Mouse (Mus musculus) lung, embryonic 14.5 days (tissue): ENCODE data around the gene Gm20388. TPM values are rescaled to one million over a fixed set of nuclear protein-coding genes. Genes with fewer than 3 reads are reported as not detected.

ENCODE experiments used
- ATAC-seq: fragments of 200-750 bp; cut with Nextera tagmentation; 2 replicates; pipeline ENCODE4 v1.8.0; 2017; ENCODE audit warnings: mild to moderate bottlenecking, moderate TSS enrichment, moderate library complexity; ENCODE audit not compliant: insufficient read depth
- DNase-seq: peaks from one replicate; pipeline ENCODE4 v3.0.0-alpha.2; 2015
- H3K27ac ChIP-seq: fragments of 300-500 bp; sonication (generic); 2 replicates; pipeline ENCODE4 v1.5.1; 2014; ENCODE audit warnings: low read depth, mild to moderate bottlenecking, moderate library complexity
- H3K27me3 ChIP-seq: fragments of 300-500 bp; sonication (generic); 2 replicates; pipeline ENCODE4 v1.6.1; 2014; ENCODE audit warnings: low read length, control low read depth; ENCODE audit not compliant: insufficient read depth
- H3K36me3 ChIP-seq: fragments of 300-500 bp; sonication (generic); 2 replicates; pipeline ENCODE4 v1.6.1; 2014; ENCODE audit warnings: control low read depth; ENCODE audit not compliant: insufficient read depth
- H3K4me1 ChIP-seq: fragments of 300-500 bp; sonication (generic); 2 replicates; pipeline ENCODE4 v1.6.1; 2014; ENCODE audit warnings: antibody characterized with exemption, control low read depth; ENCODE audit not compliant: insufficient read depth
- H3K4me2 ChIP-seq: fragments of 300-500 bp; sonication (generic); 2 replicates; pipeline ENCODE4 v1.6.1; 2014; ENCODE audit warnings: mild to moderate bottlenecking
- H3K4me3 ChIP-seq: fragments of 300-500 bp; sonication (generic); 2 replicates; pipeline ENCODE4 v1.5.1; 2014; ENCODE audit warnings: low read depth, low read length
- H3K9ac ChIP-seq: fragments of 300-500 bp; sonication (generic); 2 replicates; pipeline ENCODE4 v1.6.1; 2014
- H3K9me3 ChIP-seq: fragments of 300-500 bp; sonication (generic); 2 replicates; pipeline ENCODE4 v1.6.1; 2016; ENCODE audit warnings: low read depth, low read length, control low read depth
- CTCF ChIP-seq: IDR thresholded peaks from 2 replicates; pipeline ENCODE4 v1.5.1; 2016; ENCODE audit warnings: antibody characterized with exemption, low read depth
- WGBS: fragments of 180-500 bp; shearing (Covaris S2); extraction: QIAGEN DNeasy Blood & Tissue Kit; methylation state at CpG from one replicate; pipeline ENCODE4 v1.1.7; 2014; 5-methylcytosine and 5-hydroxymethylcytosine counted together
- polyA plus RNA-seq: library from polyadenylated mRNA; unstranded; fragments of >200 nt; fragmentation: Nextera tagmentation; extraction: Ambion mirVana; gene quantifications from 2 replicates; pipeline ENCODE4 v1.2.1, GENCODE M21; 2014

Gene Gm20388
- polyA plus RNA-seq, 1 experiment from 2014 or later = not detected

DNA sequence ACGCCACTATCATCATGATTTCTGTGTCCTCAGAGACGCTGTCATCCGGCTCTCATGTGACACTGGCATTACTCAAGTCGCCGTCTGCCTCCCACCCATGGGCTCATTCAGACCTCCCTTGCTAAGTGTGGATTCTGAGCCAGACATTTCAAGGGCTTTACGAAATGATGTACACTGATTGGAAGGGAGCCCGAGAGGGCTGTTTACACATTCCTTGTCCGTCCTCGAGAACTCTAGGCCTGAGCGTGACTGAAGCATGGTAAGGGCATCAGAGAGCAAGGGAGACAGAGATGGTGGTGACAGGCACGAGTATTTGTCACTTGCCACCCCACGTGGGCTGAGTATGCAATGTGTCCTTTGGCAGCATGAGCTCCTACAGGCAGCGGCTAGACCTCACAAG, 4271.6 kb downstream of the Gm20388 start:
- Histone ChIP-seq H3K9me3 (no peaks in the 10 kb centered on the region), H3K27ac (peak overlapping the region; percentile 81), H3K9ac (no peak overlapping the region), H3K4me3 (no peak overlapping the region), H3K4me1 (peaks cover 19% of the 10 kb centered on the region), H3K36me3 (no peaks in the 10 kb centered on the region), H3K4me2 (peak overlapping the region; percentile 31; the same call in 1 of the 2 replicates), H3K27me3 (no peaks in the 10 kb centered on the region)
- ATAC-seq = peak; percentile 97
- DNase-seq = peak; percentile 94
- peak; percentile 36; the same call in 1 of the 2 replicates for TF ChIP-seq CTCF
- WGBS = 5% methylated on average over 13 of the region's 13 CpGs

DNA sequence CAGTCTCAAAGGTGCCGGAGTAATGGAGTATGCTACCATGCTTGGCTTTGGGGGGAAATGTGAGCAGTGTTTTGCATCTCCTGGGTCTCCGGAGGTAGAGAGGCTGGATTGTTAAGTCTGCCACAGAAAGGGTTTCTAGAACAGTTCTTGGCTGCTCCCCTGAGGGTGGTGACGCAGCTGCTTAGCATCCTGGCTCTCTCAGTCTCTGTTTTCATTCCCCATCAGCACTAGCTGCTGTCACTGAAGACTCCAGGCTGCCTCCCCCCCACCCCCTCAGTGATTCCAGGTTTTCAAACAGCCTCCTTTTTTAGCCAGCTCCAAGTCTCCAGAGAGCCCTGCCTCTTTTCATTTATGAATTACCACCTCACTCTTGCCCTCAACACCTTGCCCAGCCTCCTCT, 4273.4 kb downstream of the Gm20388 start:
- WGBS = 67% methylated on average over 3 of the region's 3 CpGs
- ATAC-seq = no peak
- Histone ChIP-seq H3K27me3 (no peaks in the 10 kb centered on the region), H3K27ac (no peak overlapping the region), H3K4me2 (no peak overlapping the region), H3K9me3 (no peaks in the 10 kb centered on the region), H3K4me1 (peaks cover 19% of the 10 kb centered on the region), H3K4me3 (no peak overlapping the region), H3K9ac (no peak overlapping the region), H3K36me3 (no peaks in the 10 kb centered on the region)
- no peak for TF ChIP-seq CTCF
- peak; percentile 49 for DNase-seq

DNA sequence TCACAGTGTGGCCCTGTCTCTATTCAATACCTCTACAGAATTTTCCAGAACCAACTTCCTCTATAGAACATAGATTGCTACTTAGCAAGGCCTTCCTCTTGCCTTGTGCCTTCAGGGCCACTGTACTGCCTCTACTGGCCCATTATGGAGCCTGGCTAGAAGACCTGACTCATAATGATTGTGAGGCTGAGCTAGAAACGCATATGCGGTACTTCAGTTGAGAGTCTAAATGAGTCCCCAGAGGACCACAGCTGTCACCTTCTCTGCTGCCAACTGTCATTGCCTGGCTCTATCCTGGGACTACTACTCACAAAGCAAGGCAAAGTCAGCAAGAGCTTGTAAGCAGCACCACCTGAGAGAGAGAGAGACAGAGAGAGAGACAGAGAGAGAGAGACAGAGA, 4273.9 kb downstream of the Gm20388 start:
- Histone ChIP-seq H3K4me1 (peaks cover 19% of the 10 kb centered on the region), H3K9ac (no peak overlapping the region), H3K4me3 (no peak overlapping the region), H3K27me3 (no peaks in the 10 kb centered on the region; the same call in 1 of the 2 replicates), H3K9me3 (no peaks in the 10 kb centered on the region), H3K27ac (no peak overlapping the region), H3K36me3 (no peaks in the 10 kb centered on the region), H3K4me2 (no peak overlapping the region)
- ATAC-seq (no peak), DNase-seq (peak; percentile 20)
- no peak; the same call in 1 of the 2 replicates for TF ChIP-seq CTCF
- 65% methylated on average over 2 of the region's 2 CpGs for WGBS

DNA sequence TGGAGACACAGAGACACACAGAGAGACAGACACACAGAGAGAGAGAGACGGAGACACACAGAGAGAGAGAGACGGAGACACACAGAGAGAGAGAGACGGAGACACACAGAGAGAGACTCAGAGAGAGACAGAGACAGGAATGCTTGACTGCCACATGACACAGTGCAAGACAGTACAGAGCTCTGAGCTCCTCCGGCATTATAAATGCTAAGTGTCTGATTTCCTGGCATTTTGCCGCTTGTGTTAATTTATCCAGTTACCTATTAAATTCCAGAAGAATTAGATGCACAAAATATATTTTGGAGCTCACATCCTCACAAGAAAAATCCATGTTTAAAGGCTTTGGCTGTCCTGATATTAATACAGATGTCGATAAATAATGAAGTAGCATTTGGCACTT, 4274.4 kb downstream of the Gm20388 start:
- ATAC-seq (no peak), DNase-seq (no peak)
- Histone ChIP-seq H3K4me3 (no peak overlapping the region), H3K4me1 (peaks cover 19% of the 10 kb centered on the region), H3K9me3 (no peaks in the 10 kb centered on the region), H3K36me3 (no peaks in the 10 kb centered on the region), H3K27me3 (no peaks in the 10 kb centered on the region; the same call in 1 of the 2 replicates), H3K27ac (no peak overlapping the region), H3K4me2 (no peak overlapping the region), H3K9ac (no peak overlapping the region)
- WGBS = 83% methylated on average over 6 of the region's 6 CpGs
- TF ChIP-seq CTCF = no peak

DNA sequence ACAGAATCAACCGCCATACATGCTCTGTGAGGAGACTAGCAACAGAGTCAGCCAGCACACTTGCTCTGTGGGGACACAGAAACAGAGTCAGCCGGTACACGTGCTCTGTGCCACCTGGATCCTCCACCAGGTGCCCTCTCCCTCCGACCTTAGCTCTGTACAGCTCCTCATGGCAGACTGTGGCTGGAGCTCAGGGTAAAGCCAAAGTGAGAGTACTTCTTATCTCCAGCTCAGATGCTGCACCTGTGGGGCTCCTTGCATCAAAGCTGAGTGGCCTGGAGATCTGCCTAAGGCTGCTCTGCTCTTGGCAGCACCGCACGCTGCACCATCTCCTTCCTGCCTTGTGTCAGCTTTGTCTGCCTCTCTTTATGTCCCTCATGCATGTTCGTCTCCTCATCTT, 4279.7 kb downstream of the Gm20388 start:
- no peaks in the 10 kb centered on the region for H3K36me3 ChIP-seq
- 67% methylated on average over 7 of the region's 7 CpGs for WGBS
- H3K27ac ChIP-seq = no peak overlapping the region
- TF ChIP-seq CTCF = no peak
- no peaks in the 10 kb centered on the region for H3K4me1 ChIP-seq
- ATAC-seq = no peak
- no peak overlapping the region for H3K4me3 ChIP-seq
- no peaks in the 10 kb centered on the region for H3K9me3 ChIP-seq
- no peak for DNase-seq
- no peak overlapping the region for H3K4me2 ChIP-seq
- no peak overlapping the region for H3K9ac ChIP-seq
- H3K27me3 ChIP-seq = no peaks in the 10 kb centered on the region; the same call in 1 of the 2 replicates

DNA sequence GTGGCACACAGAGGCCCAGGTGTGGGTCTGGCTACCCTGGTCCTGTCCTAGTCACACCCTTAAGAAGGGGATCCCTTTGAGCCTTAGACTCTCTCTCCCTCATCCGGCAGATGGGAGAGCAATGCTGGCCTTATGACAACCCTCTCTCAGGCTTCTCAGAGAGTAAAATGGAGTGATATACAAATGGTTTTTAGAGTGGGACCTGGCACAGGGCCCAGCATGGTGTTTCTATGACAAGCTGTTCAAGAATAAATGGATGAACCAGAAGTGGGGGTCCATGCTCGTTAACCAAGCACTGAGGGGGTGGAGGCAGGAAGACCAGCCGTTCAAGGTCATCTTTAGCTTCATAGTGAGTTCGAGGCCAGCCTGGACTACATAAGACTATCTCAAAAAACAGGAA, 4281.6 kb downstream of the Gm20388 start:
- H3K9me3 ChIP-seq = no peaks in the 10 kb centered on the region
- no peaks in the 10 kb centered on the region for H3K36me3 ChIP-seq
- WGBS = 53% methylated on average over 4 of the region's 4 CpGs
- DNase-seq = peak; percentile 75
- no peak overlapping the region for H3K4me2 ChIP-seq
- no peak overlapping the region for H3K9ac ChIP-seq
- ATAC-seq = no peak
- no peaks in the 10 kb centered on the region; the same call in 1 of the 2 replicates for H3K27me3 ChIP-seq
- no peak for TF ChIP-seq CTCF
- H3K27ac ChIP-seq = no peak overlapping the region
- H3K4me3 ChIP-seq = no peak overlapping the region
- H3K4me1 ChIP-seq = peaks cover 9% of the 10 kb centered on the region; the same call in 1 of the 2 replicates

DNA sequence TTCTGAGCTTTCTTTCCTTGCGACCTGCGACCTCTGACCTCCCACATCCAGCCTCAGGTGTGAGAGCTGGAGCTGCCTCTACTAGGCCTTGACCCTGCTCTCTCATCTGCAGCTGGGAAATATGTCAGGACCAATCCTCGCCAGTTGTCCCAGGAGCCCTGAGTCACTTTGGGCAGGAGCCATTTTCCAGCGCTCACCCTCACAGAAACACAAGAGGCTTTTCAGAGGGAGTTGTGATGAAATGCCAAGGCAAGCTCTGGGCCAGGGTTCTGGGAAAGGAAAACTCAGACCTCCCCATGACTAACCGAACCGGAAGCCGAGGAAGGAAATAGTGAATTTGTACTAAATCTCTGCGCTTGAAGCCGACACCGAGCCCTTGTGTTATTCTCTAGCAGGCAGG, 4282.3 kb downstream of the Gm20388 start:
- Histone ChIP-seq H3K27me3 (no peaks in the 10 kb centered on the region; the same call in 1 of the 2 replicates), H3K4me2 (no peak overlapping the region), H3K4me1 (peaks cover 9% of the 10 kb centered on the region; the same call in 1 of the 2 replicates), H3K36me3 (no peaks in the 10 kb centered on the region), H3K4me3 (no peak overlapping the region), H3K9ac (no peak overlapping the region), H3K9me3 (no peaks in the 10 kb centered on the region), H3K27ac (no peak overlapping the region)
- peak; percentile 23 for DNase-seq
- ATAC-seq = no peak
- 70% methylated on average over 10 of the region's 10 CpGs for WGBS
- no peak for TF ChIP-seq CTCF
